In genomic region chr10:127030336-127031296, GRCm38 (mm10) we compare ENCODE assay signal across 8 mouse cellular contexts. TPM values are rescaled to one million over a fixed set of nuclear protein-coding genes. Genes with fewer than 3 reads are reported as not detected.
DNase-seq lines count a peak whose midpoint lies in the region; ATAC-seq and TF ChIP-seq lines count a peak whose summit lies in the region.

Gene Tsfm (minus strand): TSS chr10:127030840.

- peak; percentile 94 for DNase-seq in MEL (ENCODE audit: low read depth, low spot score)
- peak; percentile 91 to 94 for DNase-seq in cerebellum, adult 2 months
- DNase-seq in forebrain, postnatal 0 days, result peak; percentile 96
- DNase-seq in heart, postnatal 4 days, result peak; percentile 96
- DNase-seq in layer of hippocampus, adult 8-10 months (ENCODE audit: low spot score in 2 of 2), result peak; percentile 72 to 90
- peak; percentile 80 for DNase-seq in ovary, adult 18-20 months (ENCODE audit: low spot score)
- peak; percentile 90 for DNase-seq in thymus, postnatal 0 days (ENCODE audit: low spot score)

- H3K36me3 ChIP-seq in MEL (ENCODE audit: control insufficient read depth in 1 of 2, insufficient read depth in 2 of 2, low read length in 2 of 2), result peaks cover 5 to 10% of the 10 kb centered on the region in 2 experiments; a peak in 3 of 4 replicates
- H3K36me3 ChIP-seq in forebrain, postnatal 0 days (ENCODE audit: insufficient read depth), result peaks cover 25% of the 10 kb centered on the region
- peaks cover 33% of the 10 kb centered on the region for H3K36me3 ChIP-seq in lung, embryonic 15.5 days

- peak within 1 kb of the TSS; percentile 88 for H3K9ac ChIP-seq in MEL (ENCODE audit: control insufficient read depth, low read depth, low read length, poor library complexity, severe bottlenecking)
- peak within 1 kb of the TSS; percentile 78 for H3K9ac ChIP-seq in forebrain, postnatal 0 days
- peak within 1 kb of the TSS; percentile 93 for H3K9ac ChIP-seq in lung, embryonic 15.5 days

- no peaks in the 10 kb centered on the region for H3K27me3 ChIP-seq in MEL (ENCODE audit: control insufficient read depth in 1 of 2, insufficient read depth in 2 of 2, low read length in 2 of 2)
- no peaks in the 10 kb centered on the region for H3K27me3 ChIP-seq in cerebellum, adult 2 months (ENCODE audit: control insufficient read depth, insufficient read depth, low read length)
- no peaks in the 10 kb centered on the region for H3K27me3 ChIP-seq in forebrain, postnatal 0 days (ENCODE audit: insufficient read depth, low read length)
- no peaks in the 10 kb centered on the region for H3K27me3 ChIP-seq in lung, embryonic 15.5 days

- H3K9me3 ChIP-seq in MEL (replicated peaks; ENCODE audit: insufficient read depth, low read length), result no peaks in the 10 kb centered on the region
- H3K9me3 ChIP-seq in forebrain, postnatal 0 days (ENCODE audit: low read length), result no peaks in the 10 kb centered on the region
- no peaks in the 10 kb centered on the region for H3K9me3 ChIP-seq in lung, embryonic 15.5 days

- H3K4me1 ChIP-seq in MEL (ENCODE audit: control insufficient read depth in 1 of 2, insufficient read depth in 2 of 2, low read length in 2 of 2), result peaks cover 0 to 9% of the 10 kb centered on the region in 2 experiments; a peak in 2 of 4 replicates
- H3K4me1 ChIP-seq in cerebellum, adult 2 months (ENCODE audit: control insufficient read depth, insufficient read depth, low read length), result no peaks in the 10 kb centered on the region
- no peaks in the 10 kb centered on the region for H3K4me1 ChIP-seq in forebrain, postnatal 0 days (ENCODE audit: insufficient read depth)
- H3K4me1 ChIP-seq in lung, embryonic 15.5 days, result 0 out of 2 replicates have a peak, but pooled peaks cover 10% of the 10 kb centered on the region

- peak; percentile 87 to 92 for TF ChIP-seq POLR2A in MEL (IDR thresholded peaks at IDR 0.05; ENCODE audit: control insufficient read depth in 1 of 2, insufficient read depth in 1 of 2, low read depth in 1 of 2, low read length in 2 of 2, poor library complexity in 1 of 2)
- TF ChIP-seq POLR2A in cerebellum, adult 2 months (IDR thresholded peaks at IDR 0.05; ENCODE audit: borderline replicate concordance, insufficient read depth, low read length), result peak; percentile 78

- H3K4me2 ChIP-seq in forebrain, postnatal 0 days (ENCODE audit: low read depth), result peak within 1 kb of the TSS; percentile 62
- peak within 1 kb of the TSS; percentile 83 for H3K4me2 ChIP-seq in lung, embryonic 15.5 days

- H3K79me2 ChIP-seq in MEL (ENCODE audit: control insufficient read depth, insufficient read depth, low read length, poor library complexity), result peaks cover 12% of the 10 kb centered on the region

- TF ChIP-seq CTCF in MEL (IDR thresholded peaks at IDR 0.05 in 2 of 3, conservative IDR thresholded peaks at IDR 0.05 in 1 of 3; ENCODE audit: control insufficient read depth in 1 of 3, insufficient read depth in 1 of 3, low read depth in 2 of 3, low read length in 3 of 3, poor library complexity in 1 of 3, severe bottlenecking in 1 of 3), result peak; percentile 80 to 96 (median 93)
- peak; percentile 97 for TF ChIP-seq CTCF in cerebellum, adult 2 months (IDR thresholded peaks at IDR 0.05; ENCODE audit: borderline replicate concordance, insufficient read depth, low read depth, low read length)
- peak; percentile 96 for TF ChIP-seq CTCF in forebrain, postnatal 0 days (IDR thresholded peaks at IDR 0.05; ENCODE audit: low read depth)

- 5% methylated on average over 56 of the region's 56 CpGs for WGBS in cerebellum, adult 2 months
- 4% methylated on average over 55 of the region's 56 CpGs for WGBS in forebrain, postnatal 0 days
- 5% methylated on average over 55 of the region's 56 CpGs for WGBS in lung, embryonic 15.5 days

- peak within 1 kb of the TSS; percentile 43 for H3K27ac ChIP-seq in MEL (ENCODE audit: control insufficient read depth, low read depth, low read length)
- H3K27ac ChIP-seq in cerebellum, adult 2 months (ENCODE audit: insufficient read depth, low read length), result no peak within 1 kb of the TSS
- peak within 1 kb of the TSS; percentile 60 for H3K27ac ChIP-seq in forebrain, postnatal 0 days (ENCODE audit: low read depth, low read length)
- H3K27ac ChIP-seq in lung, embryonic 15.5 days, result peak within 1 kb of the TSS; percentile 77

- TF ChIP-seq RAD21 in MEL (IDR thresholded peaks at IDR 0.05; ENCODE audit: low read depth, low read length), result peak; percentile 60

- H3K4me3 ChIP-seq in MEL (ENCODE audit: control insufficient read depth in 1 of 2, insufficient read depth in 1 of 2, low read depth in 2 of 2, low read length in 2 of 2), result peak within 1 kb of the TSS; percentile 79 to 92
- peak within 1 kb of the TSS; percentile 75 for H3K4me3 ChIP-seq in cerebellum, adult 2 months (replicated peaks; ENCODE audit: insufficient read depth, low read depth, low read length)
- H3K4me3 ChIP-seq in forebrain, postnatal 0 days (ENCODE audit: low read depth, low read length), result peak within 1 kb of the TSS; percentile 68
- peak within 1 kb of the TSS; percentile 96 for H3K4me3 ChIP-seq in lung, embryonic 15.5 days

- peak; percentile 91 for ATAC-seq in forebrain, postnatal 0 days
- ATAC-seq in lung, embryonic 15.5 days (ENCODE audit: borderline replicate concordance, extremely low read depth, low FRiP score, low TSS enrichment), result peak; percentile 83; the same call in 1 of the 2 replicates

- no peak for TF ChIP-seq EP300 in MEL (IDR thresholded peaks at IDR 0.05; ENCODE audit: low read depth in 1 of 2, low read length in 2 of 2)

TF ChIP-seq in MEL, 35 proteins besides CTCF, POLR2A, EP300 and RAD21 (continues in another document):
- TF ChIP-seq MYC (IDR thresholded peaks at IDR 0.05; ENCODE audit: low read depth, low read length), result peak; percentile 96
- peak; percentile 89 for TF ChIP-seq MAX (IDR thresholded peaks at IDR 0.05; ENCODE audit: low read length)
- no peak for TF ChIP-seq USF1 (IDR thresholded peaks at IDR 0.05; ENCODE audit: low read depth, low read length)
- TF ChIP-seq MEF2A (IDR thresholded peaks at IDR 0.05; ENCODE audit: extremely low read depth, insufficient replicate concordance, low read depth, low read length, poor library complexity, severe bottlenecking), result no peak
- TF ChIP-seq GATA1 (IDR thresholded peaks at IDR 0.05; ENCODE audit: low read depth, low read length), result no peak
- TF ChIP-seq UBTF (IDR thresholded peaks at IDR 0.05; ENCODE audit: borderline replicate concordance, insufficient read depth, low read depth, low read length), result no peak
- TF ChIP-seq SIN3A (IDR thresholded peaks at IDR 0.05; ENCODE audit: low read length), result peak; percentile 95
- TF ChIP-seq MXI1 (IDR thresholded peaks at IDR 0.05; ENCODE audit: low read depth, low read length), result peak; percentile 91
- peak; percentile 83; the same call in 1 of the 2 replicates for TF ChIP-seq E2F4 (IDR thresholded peaks at IDR 0.05; ENCODE audit: borderline replicate concordance, low read depth, low read length)
- no peak for TF ChIP-seq NRF1 (IDR thresholded peaks at IDR 0.05; ENCODE audit: insufficient read depth, low read depth, low read length, poor library complexity, severe bottlenecking)
- TF ChIP-seq ETS1 (IDR thresholded peaks at IDR 0.05; ENCODE audit: low read depth, low read length), result no peak
- peak; percentile 80 for TF ChIP-seq SMC3 (IDR thresholded peaks at IDR 0.05; ENCODE audit: low read depth, low read length)
- peak; percentile 75; the same call in 1 of the 2 replicates for TF ChIP-seq POLR2AphosphoS2 (IDR thresholded peaks at IDR 0.05; ENCODE audit: low read length)
- peak; percentile 37 for TF ChIP-seq ZC3H11A (IDR thresholded peaks at IDR 0.05; ENCODE audit: low read depth, low read length)
- peak; percentile 64 for TF ChIP-seq TBP (IDR thresholded peaks at IDR 0.05; ENCODE audit: low read depth, low read length)
- peak; percentile 46; the same call in 1 of the 2 replicates for TF ChIP-seq TCF12 (IDR thresholded peaks at IDR 0.05; ENCODE audit: low read depth, low read length)
- peak; percentile 51; the same call in 1 of the 2 replicates for TF ChIP-seq ELF1 (IDR thresholded peaks at IDR 0.05; ENCODE audit: low read depth, low read length)
- peak; percentile 83; the same call in 1 of the 2 replicates for TF ChIP-seq MAZ (IDR thresholded peaks at IDR 0.05; ENCODE audit: low read depth, low read length)
- no peak for TF ChIP-seq MYB (IDR thresholded peaks at IDR 0.05; ENCODE audit: low read depth, low read length)
- peak; percentile 91 for TF ChIP-seq HCFC1 (IDR thresholded peaks at IDR 0.05; ENCODE audit: low read depth, low read length)
- no peak for TF ChIP-seq JUND (IDR thresholded peaks at IDR 0.05; ENCODE audit: low read depth, low read length)
- no peak for TF ChIP-seq ZNF384 (IDR thresholded peaks at IDR 0.05; ENCODE audit: low read depth, low read length)
- TF ChIP-seq NELFE (IDR thresholded peaks at IDR 0.05; ENCODE audit: low read depth, low read length), result peak; percentile 88
- TF ChIP-seq TAL1 (IDR thresholded peaks at IDR 0.05; ENCODE audit: low read length), result no peak
- TF ChIP-seq MAFK (IDR thresholded peaks at IDR 0.05; ENCODE audit: borderline replicate concordance, low read depth, low read length), result no peak
- no peak for TF ChIP-seq POLR2AphosphoS5 (IDR thresholded peaks at IDR 0.05; ENCODE audit: borderline replicate concordance, low read depth, low read length)
- TF ChIP-seq USF2 (IDR thresholded peaks at IDR 0.05; ENCODE audit: borderline replicate concordance in 1 of 2, insufficient read depth in 1 of 2, low read depth in 1 of 2, low read length in 2 of 2), result no peak
- TF ChIP-seq ZMIZ1 (IDR thresholded peaks at IDR 0.05; ENCODE audit: low read depth, low read length), result peak; percentile 57; the same call in 1 of the 2 replicates
- TF ChIP-seq KAT2A (conservative IDR thresholded peaks at IDR 0.05; ENCODE audit: low read depth, low read length), result no peak; the same call in 1 of the 2 replicates
- peak; percentile 72; the same call in 1 of the 2 replicates for TF ChIP-seq BHLHE40 (IDR thresholded peaks at IDR 0.05; ENCODE audit: borderline replicate concordance, low read depth, low read length)

RNA-seq across cellular contexts. Expression of gene Tsfm, which starts in this region (rescaled TPM):
- total RNA-seq in MEL (2012; rRNA removed), result 88.9 and 90.0 TPM in 2 replicates
- 10 to 100 TPM in 1 of 2 experiments, not detected in 1; 84.7 TPM for polyA plus RNA-seq in MEL (2012; ENCODE audit: insufficient read depth in 1 of 2, insufficient read length in 2 of 2, low read depth in 1 of 2, low replicate concordance in 2 of 2, missing spikeins in 1 of 2)
- 45.2 and 45.4 TPM in 2 replicates for polyA plus RNA-seq in cerebellum, adult 2 months (2012; rRNA removed)
- 39.2 and 55.6 TPM in 2 replicates for total RNA-seq in forebrain, postnatal 0 days (2014; rRNA removed)
- 45.8 and 52.1 TPM in 2 replicates for polyA plus RNA-seq in forebrain, postnatal 0 days (2015; fragmentation: Nextera tagmentation; extraction: Ambion mirVana)
- 10 to 100 TPM; 65.1 to 68.0 TPM for total RNA-seq in heart, postnatal 4 days (2021)
- total RNA-seq in layer of hippocampus, adult 8-10 months (2022), result 10 to 100 TPM; 24.5 to 31.8 (median 27.5) TPM
- 73.2 and 79.2 TPM in 2 replicates for polyA plus RNA-seq in lung, embryonic 15.5 days (2015; fragmentation: Nextera tagmentation; extraction: Ambion mirVana)
- 74.9 and 75.8 TPM in 2 replicates for polyA plus RNA-seq in thymus, postnatal 0 days (2015; fragmentation: Nextera tagmentation; extraction: Ambion mirVana)
